Mouse (Mus musculus) testis, adult 2 months (tissue): Measurements from ENCODE around the gene Galnt6.

Source experiments
- CTCF ChIP-seq: fragments of 200-500 bp; IDR thresholded peaks from 2 replicates; pipeline ENCODE4 v1.5.1; 2012; ENCODE audit warnings: low read depth, mild to moderate bottlenecking, inconsistent platforms, low read length, moderate library complexity; ENCODE audit not compliant: control insufficient read depth, insufficient read depth, insufficient replicate concordance
- POLR2A ChIP-seq: fragments of 200-500 bp; IDR thresholded peaks from 2 replicates; pipeline ENCODE4 v1.6.1; 2012; ENCODE audit warnings: low read depth, mild to moderate bottlenecking, inconsistent platforms, low read length, moderate library complexity; ENCODE audit not compliant: control insufficient read depth

- no peak for TF ChIP-seq POLR2A
- TF ChIP-seq CTCF: no peak
Observed at GRCm38 (mm10) chr15:100714470-100714869, 14.7 kb downstream of the Galnt6 start.
